Mouse (Mus musculus) right cerebral cortex, postnatal 4 days (tissue): ENCODE measurements around the gene Zkscan3.
A peak's percentile ranks its signal among the peaks of the same experiment; 100 is the strongest.

Experiments
- DNase-seq: peaks from one replicate; pipeline ENCODE4 v3.0.0-alpha.2; 2022

The Zkscan3 gene

GRCm38 (mm10) chr13:21402287-21402846 lies at the start of gene Zkscan3:
TSS of gene Zkscan3 (minus strand) at chr13:21402755.
- peak; percentile 85 for DNase-seq

GRCm38 (mm10) chr13:21447856-21448614 lies 45.5 kb upstream of the Zkscan3 start:
- no peak for DNase-seq

GRCm38 (mm10) chr13:21446796-21447195 lies 44.2 kb upstream of the Zkscan3 start:
- no peak for DNase-seq

GRCm38 (mm10) chr13:21441207-21441572 lies 38.6 kb upstream of the Zkscan3 start:
- no peak for DNase-seq

GRCm38 (mm10) chr13:21440503-21441206 lies 38.1 kb upstream of the Zkscan3 start, which contains the start of gene Pgbd1:
TSS of gene Pgbd1 (minus strand) at chr13:21441058.
- peak; percentile 78 for DNase-seq

GRCm38 (mm10) chr13:21435476-21435875 lies 32.9 kb upstream of the Zkscan3 start:
- no peak for DNase-seq

GRCm38 (mm10) chr13:21427631-21428030 lies 25.1 kb upstream of the Zkscan3 start:
- no peak for DNase-seq

GRCm38 (mm10) chr13:21423301-21423700 lies 20.7 kb upstream of the Zkscan3 start:
- DNase-seq, result no peak

GRCm38 (mm10) chr13:21418865-21419264 lies 16.3 kb upstream of the Zkscan3 start:
- no peak for DNase-seq

- DNase-seq, result no peak
Observed at GRCm38 (mm10) chr13:21417298-21418010, 14.9 kb upstream of the Zkscan3 start.

GRCm38 (mm10) chr13:21415750-21416149 lies 13.2 kb upstream of the Zkscan3 start:
- no peak for DNase-seq

GRCm38 (mm10) chr13:21415266-21415665 lies 12.7 kb upstream of the Zkscan3 start:
- DNase-seq, result no peak

GRCm38 (mm10) chr13:21414231-21415212 lies 12.0 kb upstream of the Zkscan3 start:
- no peak for DNase-seq

GRCm38 (mm10) chr13:21408805-21409459 lies 6.4 kb upstream of the Zkscan3 start:
- no peak for DNase-seq

- peak; percentile 75 for DNase-seq
Observed at GRCm38 (mm10) chr13:21407969-21408804, 5.6 kb upstream of the Zkscan3 start.

GRCm38 (mm10) chr13:21407341-21407740 lies 4.8 kb upstream of the Zkscan3 start:
- no peak for DNase-seq

- no peak for DNase-seq
Observed at GRCm38 (mm10) chr13:21402848-21403247, 293 bp upstream of the Zkscan3 start.

GRCm38 (mm10) chr13:21401636-21402286 lies 794 bp downstream of the Zkscan3 start:
- DNase-seq, result no peak

GRCm38 (mm10) chr13:21401166-21401565 lies 1.4 kb downstream of the Zkscan3 start:
- no peak for DNase-seq

GRCm38 (mm10) chr13:21397486-21397885 lies 5.1 kb downstream of the Zkscan3 start:
- no peak for DNase-seq
